Comparison of ENCODE assay signal across 8 mouse cellular contexts in genomic region chr17:25867836-25868600, GRCm38 (mm10). TPM values are rescaled to one million over a fixed set of nuclear protein-coding genes. Genes with fewer than 3 reads are reported as not detected.
DNase-seq lines count a peak whose midpoint lies in the region; ATAC-seq lines count a peak whose summit lies in the region.

No protein-coding gene starts in this region.

- ATAC-seq in embryonic facial prominence, embryonic 12.5 days (ENCODE audit: insufficient number of reproducible peaks, insufficient read depth, low FRiP score, low TSS enrichment), result peak; percentile 23
- ATAC-seq in heart, embryonic 12.5 days (ENCODE audit: insufficient number of reproducible peaks, low FRiP score), result peak; percentile 68
- peak; percentile 58 for ATAC-seq in kidney, embryonic 16.5 days (ENCODE audit: low FRiP score, low TSS enrichment)

- no peaks in the 10 kb centered on the region for H3K9me3 ChIP-seq in embryonic facial prominence, embryonic 12.5 days
- H3K9me3 ChIP-seq in heart, embryonic 12.5 days (replicated peaks), result no peaks in the 10 kb centered on the region
- H3K9me3 ChIP-seq in kidney, embryonic 16.5 days (ENCODE audit: low read length), result no peaks in the 10 kb centered on the region

- peak overlapping the region; percentile 67 for H3K4me3 ChIP-seq in embryonic facial prominence, embryonic 12.5 days
- peak overlapping the region; percentile 78 for H3K4me3 ChIP-seq in heart, embryonic 12.5 days
- H3K4me3 ChIP-seq in kidney, embryonic 16.5 days (ENCODE audit: low read length), result peak overlapping the region; percentile 96

- no peaks in the 10 kb centered on the region for H3K36me3 ChIP-seq in embryonic facial prominence, embryonic 12.5 days
- peaks cover 29% of the 10 kb centered on the region for H3K36me3 ChIP-seq in heart, embryonic 12.5 days
- peaks cover 14% of the 10 kb centered on the region for H3K36me3 ChIP-seq in kidney, embryonic 16.5 days (ENCODE audit: insufficient read depth, low read length)

- peak overlapping the region; percentile 87 for H3K4me2 ChIP-seq in embryonic facial prominence, embryonic 12.5 days (replicated peaks)
- peak overlapping the region; percentile 89 for H3K4me2 ChIP-seq in heart, embryonic 12.5 days
- H3K4me2 ChIP-seq in kidney, embryonic 16.5 days (replicated peaks; ENCODE audit: low read depth, low read length), result peak overlapping the region; percentile 94

- H3K4me1 ChIP-seq in embryonic facial prominence, embryonic 12.5 days, result peaks cover 14% of the 10 kb centered on the region
- H3K4me1 ChIP-seq in heart, embryonic 12.5 days (replicated peaks), result peaks cover 31% of the 10 kb centered on the region
- peaks cover 15% of the 10 kb centered on the region for H3K4me1 ChIP-seq in kidney, embryonic 16.5 days (ENCODE audit: insufficient read depth, low read length)

- 1% methylated on average over 42 of the region's 42 CpGs for WGBS in embryonic facial prominence, embryonic 12.5 days
- under 1% methylated on average over 42 of the region's 42 CpGs for WGBS in heart, embryonic 12.5 days
- under 1% methylated on average over 41 of the region's 42 CpGs for WGBS in kidney, embryonic 16.5 days

- H3K9ac ChIP-seq in embryonic facial prominence, embryonic 12.5 days, result peak overlapping the region; percentile 38
- H3K9ac ChIP-seq in heart, embryonic 12.5 days, result peak overlapping the region; percentile 93
- peak overlapping the region; percentile 85 for H3K9ac ChIP-seq in kidney, embryonic 16.5 days (replicated peaks; ENCODE audit: low read length)

- H3K27me3 ChIP-seq in embryonic facial prominence, embryonic 12.5 days, result no peaks in the 10 kb centered on the region
- H3K27me3 ChIP-seq in heart, embryonic 12.5 days (replicated peaks), result no peaks in the 10 kb centered on the region
- H3K27me3 ChIP-seq in kidney, embryonic 16.5 days (ENCODE audit: insufficient read depth, low read length), result no peaks in the 10 kb centered on the region

- peak overlapping the region; percentile 33; the same call in 1 of the 2 replicates for H3K27ac ChIP-seq in embryonic facial prominence, embryonic 12.5 days
- H3K27ac ChIP-seq in heart, embryonic 12.5 days (ENCODE audit: poor library complexity, severe bottlenecking), result peak overlapping the region; percentile 94
- peak overlapping the region; percentile 88 for H3K27ac ChIP-seq in kidney, embryonic 16.5 days (ENCODE audit: low read length)

- DNase-seq in 3134 (ENCODE audit: extremely low read depth, insufficient read length, low spot score), result peak; percentile 84
- peak; percentile 89 to 96 for DNase-seq in adrenal gland, adult (ENCODE audit: inconsistent age in 2 of 2, low spot score in 1 of 2)
- DNase-seq in lung, postnatal 25 days (ENCODE audit: low spot score), result peak; percentile 23
- DNase-seq in retina, postnatal 1 day, result peak; percentile 57
- DNase-seq in layer of hippocampus, adult 9-11 months, result no peak

RNA-seq across cellular contexts. Expression of gene Mcrip2, which starts 0.5 kb away (rescaled TPM):
- 9.0 and 10.1 TPM in 2 replicates for polyA plus RNA-seq in embryonic facial prominence, embryonic 12.5 days (2016; fragmentation: Nextera tagmentation; extraction: Ambion mirVana)
- 160 and 161 TPM in 2 replicates for polyA plus RNA-seq in heart, embryonic 12.5 days (2016; fragmentation: Nextera tagmentation; extraction: Ambion mirVana)
- 72.9 and 79.2 TPM in 2 replicates for polyA plus RNA-seq in kidney, embryonic 16.5 days (2015; fragmentation: Nextera tagmentation; extraction: Ambion mirVana)

RNA-seq across cellular contexts. Expression of gene Wdr90, which starts 6.7 kb away (rescaled TPM):
- polyA plus RNA-seq in embryonic facial prominence, embryonic 12.5 days (2016; fragmentation: Nextera tagmentation; extraction: Ambion mirVana), result 36.3 and 42.0 TPM in 2 replicates
- polyA plus RNA-seq in heart, embryonic 12.5 days (2016; fragmentation: Nextera tagmentation; extraction: Ambion mirVana), result 18.4 and 20.1 TPM in 2 replicates
- polyA plus RNA-seq in kidney, embryonic 16.5 days (2015; fragmentation: Nextera tagmentation; extraction: Ambion mirVana), result 33.1 and 33.5 TPM in 2 replicates

RNA-seq across cellular contexts. Expression of gene Mettl26, which starts 6.9 kb away (rescaled TPM):
- polyA plus RNA-seq in embryonic facial prominence, embryonic 12.5 days (2016; fragmentation: Nextera tagmentation; extraction: Ambion mirVana), result 56.8 and 57.0 TPM in 2 replicates
- polyA plus RNA-seq in heart, embryonic 12.5 days (2016; fragmentation: Nextera tagmentation; extraction: Ambion mirVana), result 31.3 and 36.1 TPM in 2 replicates
- 100 and 102 TPM in 2 replicates for polyA plus RNA-seq in kidney, embryonic 16.5 days (2015; fragmentation: Nextera tagmentation; extraction: Ambion mirVana)

RNA-seq across cellular contexts. Expression of gene Wfikkn1, which starts 12.6 kb away (rescaled TPM):
- 0.45 and 0.62 TPM in 2 replicates for polyA plus RNA-seq in embryonic facial prominence, embryonic 12.5 days (2016; fragmentation: Nextera tagmentation; extraction: Ambion mirVana)
- 0.19 and 0.40 TPM in 2 replicates for polyA plus RNA-seq in heart, embryonic 12.5 days (2016; fragmentation: Nextera tagmentation; extraction: Ambion mirVana)
- polyA plus RNA-seq in kidney, embryonic 16.5 days (2015; fragmentation: Nextera tagmentation; extraction: Ambion mirVana), result 0.71 and 1.0 TPM in 2 replicates

RNA-seq across cellular contexts. Expression of gene Rhot2, which starts 23.4 kb away (rescaled TPM):
- 23.0 and 26.9 TPM in 2 replicates for polyA plus RNA-seq in embryonic facial prominence, embryonic 12.5 days (2016; fragmentation: Nextera tagmentation; extraction: Ambion mirVana)
- polyA plus RNA-seq in heart, embryonic 12.5 days (2016; fragmentation: Nextera tagmentation; extraction: Ambion mirVana), result 24.0 and 24.9 TPM in 2 replicates
- polyA plus RNA-seq in kidney, embryonic 16.5 days (2015; fragmentation: Nextera tagmentation; extraction: Ambion mirVana), result 29.3 and 32.5 TPM in 2 replicates

Comparison
In these comparisons a context has a peak if more than half of its experiments do, and no peak if none do; other contexts are left out.
1. H3K27ac ChIP-seq: peak in every context shown above with its lines; median percentile 94 in heart, embryonic 12.5 days; 88 in kidney, embryonic 16.5 days; 33 in embryonic facial prominence, embryonic 12.5 days.
2. H3K9ac ChIP-seq: peak in every context shown above with its lines; median percentile 93 in heart, embryonic 12.5 days; 85 in kidney, embryonic 16.5 days; 38 in embryonic facial prominence, embryonic 12.5 days.